Mouse (Mus musculus) stomach, postnatal 0 days (tissue): ENCODE data around the gene Sirt5. TPM values are rescaled to one million over a fixed set of nuclear protein-coding genes. Genes with fewer than 3 reads are reported as not detected.

Experiments
- ATAC-seq: fragments of 200-750 bp; cut with Nextera tagmentation; 2 replicates; pipeline ENCODE4 v1.8.0; 2017; ENCODE audit not compliant: low FRiP score, low TSS enrichment
- DNase-seq: peaks from one replicate; pipeline ENCODE4 v3.0.0-alpha.2; 2016; ENCODE audit warnings: low spot score
- H3K27ac ChIP-seq: fragments of 300-500 bp; sonication (generic); replicated peaks from 2 replicates; pipeline ENCODE4 v1.5.1; 2014; ENCODE audit warnings: mild to moderate bottlenecking, control low read depth
- H3K27me3 ChIP-seq: fragments of 300-500 bp; sonication (generic); 2 replicates; pipeline ENCODE4 v1.6.1; 2014; ENCODE audit warnings: low read length; ENCODE audit not compliant: control insufficient read depth, insufficient read depth
- H3K36me3 ChIP-seq: fragments of 300-500 bp; sonication (generic); 2 replicates; pipeline ENCODE4 v1.6.1; 2014; ENCODE audit warnings: low read length, mixed read lengths; ENCODE audit not compliant: control insufficient read depth, insufficient read depth
- H3K4me1 ChIP-seq: fragments of 300-500 bp; sonication (generic); replicated peaks from 2 replicates; pipeline ENCODE4 v1.6.1; 2014; ENCODE audit warnings: antibody characterized with exemption; ENCODE audit not compliant: control insufficient read depth, insufficient read depth
- H3K4me2 ChIP-seq: fragments of 300-500 bp; sonication (generic); replicated peaks from 2 replicates; pipeline ENCODE4 v1.6.1; 2014; ENCODE audit warnings: low read depth, mild to moderate bottlenecking, control low read depth, moderate library complexity
- H3K4me3 ChIP-seq: fragments of 300-500 bp; sonication (generic); 2 replicates; pipeline ENCODE4 v1.5.1; 2014; ENCODE audit warnings: low read depth, low read length, control low read depth
- H3K9ac ChIP-seq: fragments of 300-500 bp; sonication (generic); 2 replicates; pipeline ENCODE4 v1.6.1; 2014; ENCODE audit warnings: mild to moderate bottlenecking, low read length, control low read depth, mixed read lengths
- H3K9me3 ChIP-seq: fragments of 300-500 bp; sonication (generic); 2 replicates; pipeline ENCODE4 v1.6.1; 2016; ENCODE audit warnings: low read length; ENCODE audit not compliant: control insufficient read depth
- CTCF ChIP-seq: IDR thresholded peaks from 2 replicates; pipeline ENCODE4 v1.5.1; 2016; ENCODE audit warnings: antibody characterized with exemption, low read depth, mild to moderate bottlenecking, moderate library complexity
- EP300 ChIP-seq: optimal IDR thresholded peaks from 2 replicates; pipeline ENCODE3; 2016; ENCODE audit warnings: antibody characterized with exemption
- WGBS: fragments of 180-500 bp; shearing (Covaris S2); extraction: QIAGEN DNeasy Blood & Tissue Kit; methylation state at CpG from one replicate; pipeline ENCODE4 v1.1.7; 2014; 5-methylcytosine and 5-hydroxymethylcytosine counted together
- polyA plus RNA-seq: library from polyadenylated mRNA; unstranded; fragments of >200 nt; fragmentation: Nextera tagmentation; extraction: Ambion mirVana; gene quantifications from 2 replicates; pipeline ENCODE4 v1.2.1, GENCODE M21; 2015

The Sirt5 gene
- polyA plus RNA-seq, 1 experiment from 2014 or later = 12.5 TPM

GRCm38 (mm10) chr13:43413611-43414010 lies 48.3 kb downstream of the Sirt5 start:
- Histone ChIP-seq H3K4me1 (no peaks in the 10 kb centered on the region), H3K9ac (no peak overlapping the region), H3K4me2 (no peak overlapping the region), H3K9me3 (no peaks in the 10 kb centered on the region), H3K27me3 (no peaks in the 10 kb centered on the region), H3K27ac (no peak overlapping the region), H3K36me3 (peaks cover 14% of the 10 kb centered on the region), H3K4me3 (no peak overlapping the region)
- TF ChIP-seq EP300 (no peak), CTCF (no peak)
- ATAC-seq (no peak), DNase-seq (no peak)
- WGBS = 94% methylated on average over 2 of the region's 2 CpGs

DNA sequence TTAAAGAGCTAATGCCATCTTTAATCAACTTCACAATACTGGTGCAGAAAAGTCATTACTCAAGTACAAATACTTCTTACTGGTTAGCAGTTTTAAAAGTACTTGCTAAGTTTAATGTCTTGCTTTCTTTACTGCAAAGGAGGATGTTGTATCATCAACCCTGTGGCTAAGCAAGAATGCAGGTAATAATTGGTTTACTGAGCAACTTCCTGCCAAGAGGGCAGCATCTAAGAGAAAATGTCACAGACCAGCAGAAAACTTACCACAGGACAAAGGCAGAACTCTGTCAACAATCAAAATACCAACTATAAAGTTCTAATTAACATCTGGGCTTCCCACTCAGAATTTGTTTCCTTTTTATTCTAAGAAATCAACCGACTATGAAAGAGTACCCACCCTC lies 50.0 kb downstream of the Sirt5 start:
- no peak overlapping the region for H3K4me3 ChIP-seq
- ATAC-seq (no peak), DNase-seq (no peak)
- TF ChIP-seq EP300 (no peak), CTCF (no peak)
- H3K9ac ChIP-seq = no peak overlapping the region
- no peak overlapping the region for H3K4me2 ChIP-seq
- 86% methylated on average over 1 of the region's 1 CpGs for WGBS
- H3K27ac ChIP-seq = no peak overlapping the region
- peaks cover 12% of the 10 kb centered on the region for H3K36me3 ChIP-seq
- no peaks in the 10 kb centered on the region for H3K4me1 ChIP-seq
- H3K9me3 ChIP-seq = no peaks in the 10 kb centered on the region
- no peaks in the 10 kb centered on the region for H3K27me3 ChIP-seq

- ATAC-seq (no peak), DNase-seq (no peak)
- Histone ChIP-seq H3K4me3 (no peak overlapping the region), H3K36me3 (no peaks in the 10 kb centered on the region), H3K27me3 (no peaks in the 10 kb centered on the region), H3K4me1 (no peaks in the 10 kb centered on the region), H3K27ac (no peak overlapping the region), H3K9me3 (no peaks in the 10 kb centered on the region), H3K9ac (no peak overlapping the region), H3K4me2 (no peak overlapping the region)
- TF ChIP-seq CTCF = no peak
- WGBS = 89% methylated on average over 4 of the region's 4 CpGs
Observed at GRCm38 (mm10) chr13:43428436-43428835, 63.1 kb downstream of the Sirt5 start.

- no peaks in the 10 kb centered on the region for H3K4me1 ChIP-seq
- TF ChIP-seq CTCF = no peak
- TF ChIP-seq EP300 = no peak
- H3K9me3 ChIP-seq = no peaks in the 10 kb centered on the region
- ATAC-seq (no peak), DNase-seq (no peak)
- no peak overlapping the region for H3K4me2 ChIP-seq
- no peak overlapping the region for H3K9ac ChIP-seq
- WGBS = 80% methylated on average over 2 of the region's 2 CpGs
- H3K27ac ChIP-seq = no peak overlapping the region
- no peak overlapping the region for H3K4me3 ChIP-seq
- no peaks in the 10 kb centered on the region for H3K27me3 ChIP-seq
- no peaks in the 10 kb centered on the region for H3K36me3 ChIP-seq
Observed at GRCm38 (mm10) chr13:43433395-43433794, 68.1 kb downstream of the Sirt5 start.

GRCm38 (mm10) chr13:43440376-43440775 lies 75.1 kb downstream of the Sirt5 start:
- TF ChIP-seq CTCF = no peak
- TF ChIP-seq EP300 = no peak
- no peaks in the 10 kb centered on the region; the same call in 1 of the 2 replicates for H3K4me1 ChIP-seq
- no peaks in the 10 kb centered on the region for H3K9me3 ChIP-seq
- no peak overlapping the region for H3K9ac ChIP-seq
- DNase-seq (no peak), ATAC-seq (no peak)
- H3K27me3 ChIP-seq = no peaks in the 10 kb centered on the region
- no peak overlapping the region for H3K27ac ChIP-seq
- 100% methylated on average over 1 of the region's 1 CpGs for WGBS
- no peaks in the 10 kb centered on the region for H3K36me3 ChIP-seq
- no peak overlapping the region for H3K4me2 ChIP-seq
- H3K4me3 ChIP-seq = no peak overlapping the region

GRCm38 (mm10) chr13:43442551-43442950 lies 77.3 kb downstream of the Sirt5 start:
- Histone ChIP-seq H3K27me3 (no peaks in the 10 kb centered on the region), H3K9ac (no peak overlapping the region), H3K4me3 (no peak overlapping the region), H3K27ac (no peak overlapping the region), H3K9me3 (no peaks in the 10 kb centered on the region), H3K4me2 (no peak overlapping the region), H3K4me1 (no peaks in the 10 kb centered on the region; the same call in 1 of the 2 replicates), H3K36me3 (no peaks in the 10 kb centered on the region)
- WGBS = 69% methylated on average over 1 of the region's 1 CpGs
- TF ChIP-seq CTCF (no peak), EP300 (no peak)
- no peak for ATAC-seq
- no peak for DNase-seq
